Mouse (Mus musculus): Measurements from ENCODE around the gene Adgra3. TPM values are rescaled to one million over a fixed set of nuclear protein-coding genes. Genes with fewer than 3 reads are reported as not detected.

Gene Adgra3
- polyA plus RNA-seq, 1 experiment from 2014 or later, result 23.7 TPM

DNA sequence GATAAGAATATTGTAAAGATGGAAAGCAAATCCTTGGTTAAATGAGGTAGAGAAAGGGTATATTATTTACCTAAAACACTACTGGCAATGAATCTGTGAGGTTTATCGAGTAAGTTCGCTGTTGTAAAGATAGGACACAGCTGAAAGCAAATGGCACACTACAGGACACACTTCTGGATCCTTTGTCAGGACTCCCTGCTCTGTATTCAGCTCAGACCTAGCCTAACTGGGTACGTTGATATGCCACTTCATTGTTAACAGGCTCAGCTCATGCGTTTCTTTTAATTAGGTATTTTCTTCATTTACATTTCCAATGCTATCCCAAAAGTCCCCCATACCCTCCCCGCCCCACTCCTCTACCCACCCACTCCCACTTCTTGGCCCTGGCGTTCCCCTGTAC, 61.8 kb downstream of the Adgra3 start:
- Histone ChIP-seq H3K27me3 (ENCODE audit: control insufficient read depth, insufficient read depth, low read length) (no peaks in the 10 kb centered on the region), H3K9ac (ENCODE audit: low read length) (no peak overlapping the region), H3K36me3 (ENCODE audit: control insufficient read depth, insufficient read depth, low read length) (peaks cover 13% of the 10 kb centered on the region; the same call in 1 of the 2 replicates), H3K4me2 (ENCODE audit: low read length) (peak overlapping the region; percentile 44), H3K9me3 (ENCODE audit: control insufficient read depth, low read length) (no peaks in the 10 kb centered on the region), H3K27ac (replicated peaks in 1 of 2; ENCODE audit: control insufficient read depth in 1 of 2, insufficient read depth in 1 of 2, low read depth in 2 of 2, low read length in 2 of 2) (peak overlapping the region; percentile 62 to 78), H3K4me1 (ENCODE audit: control insufficient read depth in 2 of 2, insufficient read depth in 2 of 2, low read length in 2 of 2) (peaks cover 11 to 33% of the 10 kb centered on the region in 2 experiments), H3K4me3 (ENCODE audit: control insufficient read depth in 1 of 2, insufficient read depth in 1 of 2, low read depth in 1 of 2, low read length in 2 of 2) (no peak overlapping the region)
- 87% methylated on average over 6 of the region's 6 CpGs for WGBS
- ATAC-seq (ENCODE audit: insufficient number of reproducible peaks, insufficient read depth, low FRiP score, low read depth), result no peak

DNA sequence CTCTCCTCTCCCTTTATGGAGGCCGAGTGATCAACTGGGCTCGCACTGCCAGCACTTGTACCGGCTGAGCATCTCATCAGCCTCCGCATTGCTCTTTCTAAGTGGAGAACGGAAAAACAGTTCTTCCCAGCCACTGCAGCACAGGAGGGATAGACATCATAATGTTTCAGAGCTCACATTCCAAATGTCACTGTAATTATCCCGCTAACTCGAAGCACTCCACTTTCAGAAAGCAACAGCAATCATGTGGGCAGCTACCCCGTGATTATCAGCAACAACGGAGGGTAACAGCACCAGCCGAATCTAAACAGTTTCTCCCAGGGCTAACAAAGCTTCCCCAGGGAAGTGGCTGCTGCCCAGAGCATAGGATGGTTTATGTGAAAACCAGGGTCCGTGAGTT, 62.3 kb downstream of the Adgra3 start:
- no peaks in the 10 kb centered on the region for H3K27me3 ChIP-seq (ENCODE audit: control insufficient read depth, insufficient read depth, low read length)
- peak overlapping the region; percentile 44 for H3K4me2 ChIP-seq (ENCODE audit: low read length)
- no peak for ATAC-seq (ENCODE audit: insufficient number of reproducible peaks, insufficient read depth, low FRiP score, low read depth)
- peaks cover 11 to 33% of the 10 kb centered on the region in 2 experiments for H3K4me1 ChIP-seq (ENCODE audit: control insufficient read depth in 2 of 2, insufficient read depth in 2 of 2, low read length in 2 of 2)
- H3K9me3 ChIP-seq (ENCODE audit: control insufficient read depth, low read length), result no peaks in the 10 kb centered on the region
- no peak overlapping the region for H3K4me3 ChIP-seq (ENCODE audit: control insufficient read depth in 1 of 2, insufficient read depth in 1 of 2, low read depth in 1 of 2, low read length in 2 of 2)
- peak overlapping the region; percentile 62 to 78 for H3K27ac ChIP-seq (replicated peaks in 1 of 2; ENCODE audit: control insufficient read depth in 1 of 2, insufficient read depth in 1 of 2, low read depth in 2 of 2, low read length in 2 of 2)
- peaks cover 13% of the 10 kb centered on the region; the same call in 1 of the 2 replicates for H3K36me3 ChIP-seq (ENCODE audit: control insufficient read depth, insufficient read depth, low read length)
- H3K9ac ChIP-seq (ENCODE audit: low read length), result no peak overlapping the region
- 38% methylated on average over 11 of the region's 11 CpGs for WGBS

DNA sequence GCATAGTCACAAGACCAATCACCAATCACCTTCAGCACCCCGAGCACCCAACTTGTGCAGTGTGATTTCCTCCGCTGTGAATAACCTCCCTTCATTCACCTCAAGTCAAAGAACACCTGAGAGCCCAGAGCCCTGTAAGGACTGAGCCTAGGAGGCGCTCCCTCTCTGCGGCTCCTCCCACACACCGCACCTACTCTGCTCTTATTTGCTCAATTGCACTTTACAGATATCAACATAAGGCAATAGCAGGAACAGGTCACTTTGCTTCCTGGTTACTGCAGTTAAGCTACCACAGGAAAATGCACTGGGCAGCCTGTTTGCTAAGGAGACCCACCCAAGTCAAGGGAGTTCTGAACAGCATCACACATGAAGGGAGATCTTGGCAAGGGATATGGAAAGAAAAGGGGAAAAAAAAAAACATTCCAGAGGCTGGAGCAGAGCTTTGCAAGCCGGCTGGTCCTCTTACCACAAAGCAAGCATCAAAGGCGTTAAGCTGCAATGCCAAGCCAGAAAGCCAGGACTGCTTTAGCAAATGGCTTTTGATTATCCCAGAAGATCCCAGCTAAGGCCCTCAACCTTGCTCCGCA, 68.0 kb downstream of the Adgra3 start:
- 75% methylated on average over 8 of the region's 8 CpGs for WGBS

DNA sequence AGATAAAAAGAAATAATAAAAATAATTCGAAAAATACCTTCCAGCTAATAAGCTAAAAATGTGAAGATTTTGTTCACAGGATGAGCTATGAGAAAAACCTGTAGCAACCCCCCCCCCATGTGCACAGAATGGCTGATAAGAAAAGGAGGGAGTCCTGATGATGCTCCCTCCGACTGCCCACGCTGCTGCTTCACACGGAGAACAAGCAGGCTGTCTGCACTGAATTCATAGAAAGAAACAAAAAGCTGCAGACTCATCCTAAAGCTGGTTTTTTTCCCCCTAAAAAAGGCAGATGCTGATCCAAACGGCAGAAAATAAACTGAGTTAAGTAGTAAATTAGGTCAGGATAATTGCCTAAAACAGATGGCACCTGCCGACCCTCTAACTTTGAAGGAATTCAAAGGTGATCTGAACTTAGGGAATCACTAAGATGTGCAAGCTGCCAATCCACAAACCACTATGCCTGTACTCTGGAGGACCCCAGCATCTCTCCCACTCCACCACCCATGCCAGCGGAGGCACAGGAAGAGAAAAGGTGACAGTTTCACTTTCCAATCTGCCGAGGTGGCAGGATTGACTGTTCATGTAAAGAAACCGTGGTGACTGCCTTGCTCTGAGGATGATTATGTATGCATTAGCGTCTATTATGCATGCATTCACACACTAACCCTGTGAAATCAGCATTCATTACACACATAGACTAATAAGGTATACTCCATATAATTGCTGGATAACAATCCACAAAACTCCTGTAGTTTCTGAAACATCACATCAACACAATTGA, 70.6 kb downstream of the Adgra3 start:
- WGBS, result 79% methylated on average over 10 of the region's 10 CpGs
- H3K4me2 ChIP-seq (ENCODE audit: low read length), result no peak overlapping the region
- no peak overlapping the region for H3K4me3 ChIP-seq (ENCODE audit: control insufficient read depth in 1 of 2, insufficient read depth in 1 of 2, low read depth in 1 of 2, low read length in 2 of 2)
- no peak overlapping the region for H3K9ac ChIP-seq (ENCODE audit: low read length)
- ATAC-seq (ENCODE audit: insufficient number of reproducible peaks, insufficient read depth, low FRiP score, low read depth), result no peak
- H3K4me1 ChIP-seq (ENCODE audit: control insufficient read depth in 2 of 2, insufficient read depth in 2 of 2, low read length in 2 of 2), result peaks cover 3 to 6% of the 10 kb centered on the region in 2 experiments; a peak in 2 of 4 replicates
- H3K36me3 ChIP-seq (ENCODE audit: control insufficient read depth, insufficient read depth, low read length), result peaks cover 39% of the 10 kb centered on the region
- no peaks in the 10 kb centered on the region for H3K27me3 ChIP-seq (ENCODE audit: control insufficient read depth, insufficient read depth, low read length)
- H3K27ac ChIP-seq (replicated peaks in 1 of 2; ENCODE audit: control insufficient read depth in 1 of 2, insufficient read depth in 1 of 2, low read depth in 2 of 2, low read length in 2 of 2), result no peak overlapping the region
- H3K9me3 ChIP-seq (ENCODE audit: control insufficient read depth, low read length), result no peaks in the 10 kb centered on the region

More for the DNA sequence above, 68.0 kb downstream of the Adgra3 start:
- Histone ChIP-seq H3K9ac (ENCODE audit: low read length) (no peak overlapping the region), H3K27me3 (ENCODE audit: control insufficient read depth, insufficient read depth, low read length) (no peaks in the 10 kb centered on the region), H3K4me3 (ENCODE audit: control insufficient read depth in 1 of 2, insufficient read depth in 1 of 2, low read depth in 1 of 2, low read length in 2 of 2) (no peak overlapping the region), H3K9me3 (ENCODE audit: control insufficient read depth, low read length) (no peaks in the 10 kb centered on the region), H3K4me1 (ENCODE audit: control insufficient read depth in 2 of 2, insufficient read depth in 2 of 2, low read length in 2 of 2) (peaks cover 0 to 8% of the 10 kb centered on the region in 2 experiments), H3K36me3 (ENCODE audit: control insufficient read depth, insufficient read depth, low read length) (peaks cover 27% of the 10 kb centered on the region), H3K27ac (replicated peaks in 1 of 2; ENCODE audit: control insufficient read depth in 1 of 2, insufficient read depth in 1 of 2, low read depth in 2 of 2, low read length in 2 of 2) (no peak overlapping the region), H3K4me2 (ENCODE audit: low read length) (no peak overlapping the region)
- no peak for ATAC-seq (ENCODE audit: insufficient number of reproducible peaks, insufficient read depth, low FRiP score, low read depth)

DNA sequence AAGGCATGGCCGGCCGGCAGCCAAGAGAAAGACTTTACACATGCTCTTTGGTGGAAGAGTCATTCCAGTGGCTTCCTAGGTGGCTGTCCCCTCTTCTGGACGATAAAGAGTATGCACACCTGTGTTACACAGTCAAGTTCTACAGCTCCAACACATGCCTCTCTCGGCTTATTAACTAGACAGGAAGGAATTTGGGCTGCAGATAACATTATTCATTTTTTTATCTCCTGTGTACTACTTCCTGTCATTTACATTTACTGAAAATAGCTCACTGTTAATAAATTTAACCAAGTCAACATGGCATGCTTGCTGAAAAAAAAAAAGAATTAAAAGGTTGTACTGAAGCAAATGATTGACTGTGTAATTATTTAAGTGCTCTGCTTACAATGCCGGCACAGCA, 78.1 kb downstream of the Adgra3 start:
- Histone ChIP-seq H3K4me3 (ENCODE audit: control insufficient read depth in 1 of 2, insufficient read depth in 1 of 2, low read depth in 1 of 2, low read length in 2 of 2) (no peak overlapping the region), H3K4me2 (ENCODE audit: low read length) (no peak overlapping the region), H3K9me3 (ENCODE audit: control insufficient read depth, low read length) (no peaks in the 10 kb centered on the region), H3K27me3 (ENCODE audit: control insufficient read depth, insufficient read depth, low read length) (no peaks in the 10 kb centered on the region), H3K36me3 (ENCODE audit: control insufficient read depth, insufficient read depth, low read length) (peaks cover 35% of the 10 kb centered on the region), H3K9ac (ENCODE audit: low read length) (no peak overlapping the region), H3K27ac (replicated peaks in 1 of 2; ENCODE audit: control insufficient read depth in 1 of 2, insufficient read depth in 1 of 2, low read depth in 2 of 2, low read length in 2 of 2) (peak overlapping the region in 1 of 2 experiments; percentile 37; a peak in 1 of 4 replicates), H3K4me1 (ENCODE audit: control insufficient read depth in 2 of 2, insufficient read depth in 2 of 2, low read length in 2 of 2) (peaks cover 6 to 19% of the 10 kb centered on the region in 2 experiments)
- ATAC-seq (ENCODE audit: insufficient number of reproducible peaks, insufficient read depth, low FRiP score, low read depth), result no peak
- 45% methylated on average over 5 of the region's 5 CpGs for WGBS

DNA sequence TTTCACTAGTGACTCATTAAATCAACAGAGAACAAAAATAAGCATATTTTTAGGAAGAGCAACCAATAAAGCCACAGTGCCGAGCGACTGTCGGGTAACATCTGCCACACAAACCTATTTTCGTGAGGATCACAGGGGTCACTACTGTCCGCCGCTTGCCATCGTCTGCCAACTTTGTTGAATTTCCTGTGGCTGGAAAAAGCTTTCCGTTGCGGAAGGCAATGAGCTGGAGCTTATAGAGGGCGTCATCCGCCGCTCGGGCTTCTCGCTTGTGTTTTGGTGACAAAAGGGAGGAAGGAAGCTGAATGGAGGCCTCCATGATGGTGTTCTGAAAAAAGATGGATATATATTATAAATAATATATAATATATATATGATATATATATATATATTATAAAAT, 79.6 kb downstream of the Adgra3 start:
- H3K9me3 ChIP-seq (ENCODE audit: control insufficient read depth, low read length), result no peaks in the 10 kb centered on the region
- 93% methylated on average over 14 of the region's 14 CpGs for WGBS
- no peak overlapping the region for H3K4me3 ChIP-seq (ENCODE audit: control insufficient read depth in 1 of 2, insufficient read depth in 1 of 2, low read depth in 1 of 2, low read length in 2 of 2)
- no peak overlapping the region for H3K9ac ChIP-seq (ENCODE audit: low read length)
- H3K36me3 ChIP-seq (ENCODE audit: control insufficient read depth, insufficient read depth, low read length), result peaks cover 42% of the 10 kb centered on the region
- H3K27me3 ChIP-seq (ENCODE audit: control insufficient read depth, insufficient read depth, low read length), result no peaks in the 10 kb centered on the region
- H3K4me1 ChIP-seq (ENCODE audit: control insufficient read depth in 2 of 2, insufficient read depth in 2 of 2, low read length in 2 of 2), result peaks cover 6 to 19% of the 10 kb centered on the region in 2 experiments
- H3K27ac ChIP-seq (replicated peaks in 1 of 2; ENCODE audit: control insufficient read depth in 1 of 2, insufficient read depth in 1 of 2, low read depth in 2 of 2, low read length in 2 of 2), result no peak overlapping the region
- ATAC-seq (ENCODE audit: insufficient number of reproducible peaks, insufficient read depth, low FRiP score, low read depth), result no peak
- H3K4me2 ChIP-seq (ENCODE audit: low read length), result no peak overlapping the region

DNA sequence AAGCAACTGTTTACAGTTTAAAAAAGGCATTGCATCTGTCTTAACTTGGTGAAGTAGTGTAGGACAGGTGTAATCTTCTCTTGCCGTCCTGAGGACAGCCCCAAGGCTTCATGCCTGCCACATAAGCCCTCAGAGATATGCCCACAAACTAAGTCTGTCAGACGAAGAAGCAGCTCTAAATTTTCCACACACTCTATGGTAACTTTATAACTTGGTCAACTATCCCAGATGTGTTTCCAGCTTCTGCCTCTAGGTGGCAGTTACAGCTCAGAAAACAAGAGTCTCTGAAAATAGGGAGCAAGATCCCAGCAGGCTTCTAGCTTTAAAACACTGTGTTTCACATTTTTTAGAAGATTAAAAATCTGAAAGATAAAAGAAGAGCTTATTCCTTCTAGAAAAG, 82.8 kb downstream of the Adgra3 start:
- peaks cover 3 to 7% of the 10 kb centered on the region in 2 experiments for H3K4me1 ChIP-seq (ENCODE audit: control insufficient read depth in 2 of 2, insufficient read depth in 2 of 2, low read length in 2 of 2)
- no peak overlapping the region for H3K4me2 ChIP-seq (ENCODE audit: low read length)
- ATAC-seq (ENCODE audit: insufficient number of reproducible peaks, insufficient read depth, low FRiP score, low read depth), result no peak
- H3K9me3 ChIP-seq (ENCODE audit: control insufficient read depth, low read length), result no peaks in the 10 kb centered on the region
- no peak overlapping the region for H3K4me3 ChIP-seq (ENCODE audit: control insufficient read depth in 1 of 2, insufficient read depth in 1 of 2, low read depth in 1 of 2, low read length in 2 of 2)
- no peak overlapping the region for H3K9ac ChIP-seq (ENCODE audit: low read length)
- H3K36me3 ChIP-seq (ENCODE audit: control insufficient read depth, insufficient read depth, low read length), result peaks cover 48% of the 10 kb centered on the region
- H3K27ac ChIP-seq (replicated peaks in 1 of 2; ENCODE audit: control insufficient read depth in 1 of 2, insufficient read depth in 1 of 2, low read depth in 2 of 2, low read length in 2 of 2), result no peak overlapping the region
- WGBS, result 54% methylated on average over 2 of the region's 2 CpGs
- no peaks in the 10 kb centered on the region for H3K27me3 ChIP-seq (ENCODE audit: control insufficient read depth, insufficient read depth, low read length)

Data from heart, embryonic 14.5 days (tissue).